Mouse (Mus musculus) hindbrain, embryonic 11.5 days (tissue): ENCODE measurements at regions not wholly inside any gene's neighbourhood (a gene's known extent, or its start where the extent isn't known, plus 50 kb on each side); places are given as distances from the start of the nearest gene placed in this dataset.

Experiments
- ATAC-seq: fragments of 200-750 bp; cut with Nextera tagmentation; 2 replicates; pipeline ENCODE4 v1.8.0; 2017; ENCODE audit warnings: mild to moderate bottlenecking, moderate TSS enrichment, moderate library complexity; ENCODE audit not compliant: low FRiP score
- DNase-seq: peaks from one replicate; pipeline ENCODE4 v3.0.0-alpha.2; 2015; ENCODE audit warnings: low spot score
- H3K27ac ChIP-seq: fragments of 300-500 bp; sonication (generic); 2 replicates; pipeline ENCODE4 v1.5.1; 2014; ENCODE audit warnings: mild to moderate bottlenecking, low read depth, low read length
- H3K27me3 ChIP-seq: fragments of 300-500 bp; sonication (generic); 2 replicates; pipeline ENCODE4 v1.6.1; 2014; ENCODE audit warnings: mild to moderate bottlenecking, low read length, moderate library complexity, mixed read lengths; ENCODE audit not compliant: control insufficient read depth, insufficient read depth
- H3K36me3 ChIP-seq: fragments of 300-500 bp; sonication (generic); 2 replicates; pipeline ENCODE4 v1.6.1; 2014; ENCODE audit warnings: mild to moderate bottlenecking, low read length, moderate library complexity, mixed read lengths; ENCODE audit not compliant: control insufficient read depth, insufficient read depth
- H3K4me1 ChIP-seq: fragments of 300-500 bp; sonication (generic); replicated peaks from 2 replicates; pipeline ENCODE4 v1.6.1; 2014; ENCODE audit warnings: low read length, mixed read lengths; ENCODE audit not compliant: control insufficient read depth, insufficient read depth
- H3K4me2 ChIP-seq: fragments of 300-500 bp; sonication (generic); replicated peaks from 2 replicates; pipeline ENCODE4 v1.6.1; 2014; ENCODE audit warnings: mild to moderate bottlenecking, low read depth, low read length
- H3K4me3 ChIP-seq: fragments of 300-500 bp; sonication (generic); 2 replicates; pipeline ENCODE4 v1.5.1; 2014; ENCODE audit warnings: low read depth, low read length
- H3K9ac ChIP-seq: fragments of 300-500 bp; sonication (generic); 2 replicates; pipeline ENCODE4 v1.6.1; 2014; ENCODE audit warnings: low read depth, low read length
- H3K9me3 ChIP-seq: fragments of 300-500 bp; sonication (generic); 2 replicates; pipeline ENCODE4 v1.6.1; 2016; ENCODE audit warnings: low read length; ENCODE audit not compliant: control insufficient read depth
- whole genome bisulfite sequencing: fragments of 180-500 bp; shearing (Covaris S2); extraction: QIAGEN DNeasy Blood & Tissue Kit; methylation state at CpG from one replicate; pipeline ENCODE4 v1.1.7; 2014; 5-methylcytosine and 5-hydroxymethylcytosine counted together

DNA sequence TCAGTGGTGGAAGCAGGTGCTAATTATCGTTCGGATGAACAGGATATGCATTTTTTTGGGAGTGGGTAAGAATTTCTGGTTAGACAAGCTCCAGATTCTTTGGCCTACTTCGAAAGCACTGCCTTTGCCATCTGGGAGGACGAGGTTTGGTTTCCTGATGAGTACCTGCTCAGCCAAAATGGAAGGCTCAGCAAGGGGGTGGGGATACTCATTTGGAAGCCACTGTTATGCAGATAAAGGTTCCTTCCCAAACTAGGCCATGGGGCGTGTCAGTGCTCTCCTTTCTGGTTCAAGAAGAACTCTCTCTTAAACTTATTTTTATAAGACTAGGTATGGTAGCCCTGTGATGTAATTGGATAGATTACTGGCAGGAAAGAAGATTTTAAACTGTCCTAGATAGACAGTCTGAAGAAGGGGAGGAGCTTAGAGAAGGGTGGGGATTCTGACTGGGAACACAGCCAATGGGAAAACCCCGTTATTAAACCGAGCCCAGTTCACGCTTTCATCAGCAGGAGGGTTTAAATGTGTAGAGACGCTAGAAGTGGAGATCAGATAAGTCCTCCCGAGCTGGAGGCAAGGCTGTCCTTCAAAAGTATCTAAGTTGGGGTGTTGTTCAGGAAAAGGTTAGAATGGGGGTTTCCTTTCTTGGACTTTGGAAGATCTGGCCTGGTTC lies 119.7 kb upstream of the Bmp2 start:
- WGBS = 91% methylated on average over 10 of the region's 10 CpGs
- Histone ChIP-seq H3K4me2 (no peak overlapping the region), H3K4me1 (no peaks in the 10 kb centered on the region), H3K4me3 (no peak overlapping the region), H3K27ac (no peak overlapping the region), H3K9ac (no peak overlapping the region), H3K27me3 (no peaks in the 10 kb centered on the region), H3K36me3 (no peaks in the 10 kb centered on the region), H3K9me3 (no peaks in the 10 kb centered on the region)
- ATAC-seq (peak; percentile 31; the same call in 1 of the 2 replicates), DNase-seq (no peak)

- no peak overlapping the region for H3K4me3 ChIP-seq
- no peak overlapping the region for H3K4me2 ChIP-seq
- whole genome bisulfite sequencing = 70% methylated on average over 22 of the region's 22 CpGs
- DNase-seq (peak; percentile 9), ATAC-seq (peak; percentile 56)
- no peaks in the 10 kb centered on the region for H3K27me3 ChIP-seq
- no peak overlapping the region for H3K27ac ChIP-seq
- H3K9ac ChIP-seq = no peak overlapping the region
- H3K4me1 ChIP-seq = no peaks in the 10 kb centered on the region
- no peaks in the 10 kb centered on the region for H3K36me3 ChIP-seq
- no peaks in the 10 kb centered on the region for H3K9me3 ChIP-seq
Observed at GRCm38 (mm10) chr2:133436913-133437843, 114.8 kb upstream of the Bmp2 start.

DNA sequence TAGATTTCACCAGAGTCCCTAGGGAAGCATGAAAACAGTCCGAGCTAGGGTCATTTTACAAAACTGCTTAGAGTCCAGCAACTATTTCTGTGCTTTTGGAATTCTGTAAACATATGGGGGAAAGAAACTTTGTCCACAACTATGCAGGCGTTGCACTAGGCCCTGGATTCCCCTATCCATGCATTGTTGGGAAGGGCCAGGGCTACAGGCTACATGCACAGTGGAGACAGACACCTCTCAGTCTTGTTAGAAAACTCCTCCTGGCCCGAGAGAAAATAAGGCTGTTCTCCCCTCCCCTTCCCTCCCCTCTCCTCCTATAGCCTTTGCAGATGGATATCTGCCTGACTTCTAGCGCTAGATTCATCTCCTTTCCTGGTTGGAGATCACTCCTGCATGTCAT lies 113.9 kb upstream of the Bmp2 start:
- Histone ChIP-seq H3K27me3 (no peaks in the 10 kb centered on the region), H3K27ac (no peak overlapping the region), H3K4me2 (no peak overlapping the region), H3K4me3 (no peak overlapping the region), H3K4me1 (no peaks in the 10 kb centered on the region), H3K9me3 (no peaks in the 10 kb centered on the region), H3K9ac (no peak overlapping the region), H3K36me3 (no peaks in the 10 kb centered on the region)
- 54% methylated on average over 4 of the region's 4 CpGs for WGBS
- DNase-seq (no peak), ATAC-seq (no peak)

- DNase-seq (no peak), ATAC-seq (no peak)
- Histone ChIP-seq H3K9ac (no peak overlapping the region), H3K9me3 (no peaks in the 10 kb centered on the region), H3K4me3 (no peak overlapping the region), H3K4me1 (no peaks in the 10 kb centered on the region), H3K4me2 (no peak overlapping the region), H3K36me3 (no peaks in the 10 kb centered on the region), H3K27me3 (no peaks in the 10 kb centered on the region), H3K27ac (no peak overlapping the region)
- WGBS = 88% methylated on average over 4 of the region's 4 CpGs
Observed at GRCm38 (mm10) chr2:133443024-133443423, 108.9 kb upstream of the Bmp2 start.

- Histone ChIP-seq H3K4me2 (no peak overlapping the region), H3K36me3 (no peaks in the 10 kb centered on the region), H3K27ac (no peak overlapping the region), H3K27me3 (no peaks in the 10 kb centered on the region), H3K4me3 (no peak overlapping the region), H3K9ac (no peak overlapping the region), H3K9me3 (no peaks in the 10 kb centered on the region), H3K4me1 (no peaks in the 10 kb centered on the region)
- DNase-seq (no peak), ATAC-seq (no peak)
- 81% methylated on average over 2 of the region's 2 CpGs for WGBS
Observed at GRCm38 (mm10) chr2:133443490-133443889, 108.5 kb upstream of the Bmp2 start.

GRCm38 (mm10) chr2:133452947-133453346 lies 99.0 kb upstream of the Bmp2 start:
- no peak for ATAC-seq
- no peaks in the 10 kb centered on the region for H3K27me3 ChIP-seq
- DNase-seq = no peak
- H3K9me3 ChIP-seq = no peaks in the 10 kb centered on the region
- H3K27ac ChIP-seq = no peak overlapping the region
- H3K9ac ChIP-seq = no peak overlapping the region
- H3K4me1 ChIP-seq = no peaks in the 10 kb centered on the region
- no peak overlapping the region for H3K4me2 ChIP-seq
- no peak overlapping the region for H3K4me3 ChIP-seq
- WGBS = 76% methylated on average over 6 of the region's 6 CpGs
- H3K36me3 ChIP-seq = no peaks in the 10 kb centered on the region

DNA sequence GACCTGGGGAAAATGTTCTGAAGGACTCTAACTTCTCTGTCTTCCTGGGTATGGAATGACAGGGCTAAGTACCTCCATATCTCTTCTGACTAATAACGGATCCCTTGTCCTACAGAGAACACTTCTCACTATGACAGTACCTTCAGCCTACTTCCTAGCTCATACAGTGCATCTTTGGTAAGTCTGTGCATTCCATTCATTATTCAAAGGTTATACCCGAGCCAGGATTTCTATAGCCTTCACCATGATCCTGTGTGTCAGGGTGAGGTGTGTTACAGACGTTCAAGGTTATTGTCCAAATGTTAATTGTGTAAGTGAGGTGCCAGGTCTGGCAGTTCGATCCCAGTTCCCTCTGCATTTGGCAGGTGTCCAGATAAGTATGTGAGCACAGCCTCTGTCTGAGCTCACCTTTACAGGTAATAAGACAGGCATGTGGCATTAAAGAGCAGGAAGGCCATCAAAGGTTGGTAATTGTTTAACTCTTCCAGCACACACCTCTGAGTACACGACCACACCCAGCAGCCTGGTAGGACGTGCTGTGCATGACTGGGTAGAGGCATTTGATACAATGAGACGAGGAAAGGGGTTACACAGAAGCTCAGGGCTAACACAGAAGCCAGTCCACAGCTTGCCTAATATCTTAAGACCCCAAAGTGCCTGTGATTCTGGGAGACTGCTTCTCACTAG lies 96.3 kb upstream of the Bmp2 start:
- H3K9me3 ChIP-seq = no peaks in the 10 kb centered on the region
- no peak overlapping the region for H3K4me3 ChIP-seq
- WGBS = 82% methylated on average over 7 of the region's 7 CpGs
- no peaks in the 10 kb centered on the region for H3K4me1 ChIP-seq
- no peaks in the 10 kb centered on the region for H3K27me3 ChIP-seq
- ATAC-seq = no peak
- no peak overlapping the region for H3K9ac ChIP-seq
- no peak overlapping the region for H3K4me2 ChIP-seq
- no peaks in the 10 kb centered on the region for H3K36me3 ChIP-seq
- no peak for DNase-seq
- H3K27ac ChIP-seq = no peak overlapping the region

GRCm38 (mm10) chr2:133456785-133457184 lies 95.2 kb upstream of the Bmp2 start:
- WGBS = 95% methylated on average over 2 of the region's 2 CpGs
- no peak overlapping the region for H3K4me2 ChIP-seq
- ATAC-seq = no peak
- no peak overlapping the region for H3K4me3 ChIP-seq
- DNase-seq = no peak
- no peak overlapping the region for H3K9ac ChIP-seq
- H3K27ac ChIP-seq = no peak overlapping the region
- no peaks in the 10 kb centered on the region for H3K4me1 ChIP-seq
- no peaks in the 10 kb centered on the region for H3K36me3 ChIP-seq
- H3K9me3 ChIP-seq = no peaks in the 10 kb centered on the region
- no peaks in the 10 kb centered on the region for H3K27me3 ChIP-seq
